Mouse (Mus musculus): ENCODE results near the gene Itpkb.

DNA sequence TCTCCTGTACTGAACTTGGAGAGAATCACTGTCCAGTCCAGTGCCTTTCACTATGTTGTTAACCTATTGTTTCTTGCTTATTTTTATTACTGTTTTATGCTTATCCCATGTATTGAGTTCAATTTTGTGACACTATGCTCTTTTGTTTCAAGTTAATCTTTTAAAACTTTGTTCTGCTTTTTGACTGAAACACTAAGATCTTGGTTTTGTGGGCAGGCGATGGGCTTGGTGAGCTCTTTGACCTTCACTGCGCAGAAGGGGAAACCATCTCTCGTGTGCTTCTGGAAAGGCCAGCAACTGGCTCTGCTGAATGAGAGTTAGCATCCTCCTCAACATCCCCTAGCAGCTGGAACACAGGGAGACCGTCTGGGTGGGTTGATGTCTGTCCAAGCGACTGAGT lies 32.6 kb downstream of the Itpkb start:
- TF ChIP-seq CTCF (IDR thresholded peaks at IDR 0.05; ENCODE audit: borderline replicate concordance, extremely low read depth, insufficient read depth, insufficient read length) (no peak), POLR2A (IDR thresholded peaks at IDR 0.05; ENCODE audit: borderline replicate concordance, extremely low read depth, insufficient read depth, insufficient read length, poor library complexity, severe bottlenecking) (no peak)
